Mouse (Mus musculus): ENCODE measurements around the gene Klf15.

The Klf15 gene

DNA sequence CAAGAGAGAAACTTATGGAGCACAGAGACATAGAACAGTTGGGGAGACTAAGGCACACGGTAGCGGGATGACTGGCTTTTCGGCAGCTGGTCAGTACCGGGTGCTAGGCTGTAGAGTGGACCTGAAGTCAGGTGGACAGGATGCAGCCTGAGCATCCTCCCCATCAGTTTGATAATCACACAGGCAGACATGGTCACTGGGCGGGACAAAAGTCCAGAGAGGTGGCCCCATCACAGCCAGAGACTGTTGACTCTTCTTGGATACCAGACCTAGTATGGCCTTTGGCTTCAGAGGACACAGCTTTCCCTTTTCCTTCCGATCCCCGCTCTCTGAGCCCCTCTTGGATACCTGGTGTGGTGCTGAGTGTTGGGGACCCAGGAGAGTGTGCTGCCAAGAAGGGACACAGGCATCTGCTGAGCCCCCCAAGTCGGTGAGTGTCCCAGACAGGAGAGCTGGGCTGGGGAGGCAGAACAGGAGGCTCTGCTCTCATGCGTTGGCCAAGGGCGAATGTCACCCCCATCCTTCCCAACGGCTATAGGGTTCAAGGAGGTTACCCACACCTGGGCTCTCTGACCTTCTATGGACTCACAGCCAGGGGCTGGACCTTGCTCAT is 2.8 kb downstream of the Klf15 start:
- DNase-seq, result no peak

DNA sequence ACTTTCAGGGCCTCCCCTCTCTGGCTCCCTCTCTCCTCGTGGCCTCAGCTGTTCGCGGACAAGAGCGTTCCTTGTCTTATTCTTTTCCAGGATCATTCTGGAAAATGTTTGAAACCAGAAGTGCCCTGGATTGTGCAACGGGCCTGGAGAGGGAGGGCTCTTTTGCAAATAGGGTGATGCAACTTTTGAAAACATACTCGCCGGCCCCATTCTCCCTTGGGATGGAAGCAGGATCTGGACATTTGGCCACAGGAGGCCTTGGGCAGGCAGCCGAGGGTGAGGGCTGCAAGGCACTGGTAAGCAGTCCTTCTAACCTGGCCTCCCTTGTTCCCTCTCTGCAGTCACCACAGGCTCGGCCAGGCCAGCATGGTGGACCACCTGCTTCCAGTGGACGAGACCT is 3.7 kb downstream of the Klf15 start:
- DNase-seq, result no peak

DNA sequence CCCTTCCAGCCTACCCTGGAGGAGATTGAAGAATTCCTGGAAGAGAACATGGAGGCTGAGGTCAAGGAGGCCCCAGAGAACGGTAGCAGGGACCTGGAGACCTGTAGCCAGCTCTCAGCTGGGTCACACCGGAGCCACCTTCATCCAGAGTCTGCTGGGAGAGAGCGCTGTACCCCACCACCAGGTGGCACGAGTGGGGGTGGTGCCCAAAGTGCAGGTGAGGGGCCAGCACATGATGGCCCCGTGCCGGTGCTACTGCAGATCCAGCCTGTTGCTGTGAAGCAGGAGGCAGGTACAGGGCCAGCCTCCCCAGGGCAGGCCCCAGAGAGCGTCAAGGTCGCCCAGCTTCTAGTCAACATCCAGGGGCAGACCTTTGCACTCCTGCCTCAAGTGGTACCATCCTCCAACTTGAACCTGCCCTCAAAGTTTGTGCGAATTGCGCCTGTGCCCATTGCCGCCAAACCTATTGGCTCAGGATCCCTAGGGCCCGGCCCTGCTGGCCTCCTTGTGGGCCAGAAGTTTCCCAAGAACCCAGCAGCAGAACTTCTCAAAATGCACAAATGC is 4.6 kb downstream of the Klf15 start:
- DNase-seq, result no peak

DNA sequence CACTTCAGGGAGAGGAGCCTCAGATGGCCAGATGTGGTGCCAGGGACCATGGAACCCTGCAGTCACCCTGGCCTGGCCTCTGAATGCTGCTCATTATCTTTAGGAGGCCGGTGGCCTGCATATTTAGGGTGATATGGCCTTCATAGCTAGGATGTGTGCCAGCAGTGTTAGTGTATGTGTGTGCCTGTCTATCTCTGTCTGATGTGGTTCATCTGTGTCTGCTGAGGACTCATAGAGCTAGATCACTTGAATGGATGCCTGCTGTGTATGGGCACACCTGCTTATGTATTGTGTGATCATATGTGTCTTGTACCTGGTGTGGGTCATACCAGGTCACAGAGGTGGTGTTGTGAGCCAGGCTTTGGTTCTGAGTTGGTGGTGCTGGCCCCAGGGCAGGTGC is 5.8 kb downstream of the Klf15 start:
- DNase-seq, result no peak

DNA sequence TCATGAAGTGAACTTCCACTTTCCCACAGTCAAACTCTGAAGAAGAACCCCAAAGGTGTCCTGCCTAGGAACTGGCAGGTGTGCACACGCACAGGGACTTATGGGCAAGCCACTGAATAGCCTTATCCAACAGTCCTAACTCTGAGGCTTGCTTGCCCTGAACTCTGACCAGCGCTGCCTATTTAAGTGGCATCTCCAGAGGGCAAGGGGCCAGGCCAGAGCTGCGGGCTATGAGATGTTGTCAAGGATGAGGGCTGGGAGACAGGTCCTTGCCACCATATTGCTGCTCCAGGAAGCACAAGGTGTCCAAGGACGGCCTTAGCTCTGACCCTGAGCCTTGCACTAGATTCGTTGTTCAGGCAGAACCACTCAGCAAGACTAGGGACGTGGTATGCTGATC is 6.7 kb downstream of the Klf15 start:
- no peak for DNase-seq

DNA sequence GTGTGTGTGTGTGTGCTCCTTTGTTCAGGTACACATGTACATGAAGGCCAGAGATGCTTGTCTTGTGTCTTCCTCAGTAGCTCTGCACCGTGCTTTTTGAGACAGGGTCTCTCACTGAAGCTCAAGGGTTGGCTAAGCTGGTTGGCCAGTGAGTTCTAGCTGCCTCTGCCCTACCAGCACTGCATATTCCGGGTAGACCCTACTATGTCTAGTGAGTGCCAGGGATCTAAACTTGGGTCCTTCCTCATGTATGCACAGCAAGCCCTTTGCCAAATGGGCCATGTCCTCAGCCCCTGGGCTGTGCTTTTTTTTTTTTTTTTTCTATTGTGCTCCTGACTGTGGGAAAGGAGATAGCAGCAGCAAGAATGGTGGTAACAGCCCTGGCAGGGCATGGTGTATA is 7.9 kb downstream of the Klf15 start:
- no peak for DNase-seq

DNA sequence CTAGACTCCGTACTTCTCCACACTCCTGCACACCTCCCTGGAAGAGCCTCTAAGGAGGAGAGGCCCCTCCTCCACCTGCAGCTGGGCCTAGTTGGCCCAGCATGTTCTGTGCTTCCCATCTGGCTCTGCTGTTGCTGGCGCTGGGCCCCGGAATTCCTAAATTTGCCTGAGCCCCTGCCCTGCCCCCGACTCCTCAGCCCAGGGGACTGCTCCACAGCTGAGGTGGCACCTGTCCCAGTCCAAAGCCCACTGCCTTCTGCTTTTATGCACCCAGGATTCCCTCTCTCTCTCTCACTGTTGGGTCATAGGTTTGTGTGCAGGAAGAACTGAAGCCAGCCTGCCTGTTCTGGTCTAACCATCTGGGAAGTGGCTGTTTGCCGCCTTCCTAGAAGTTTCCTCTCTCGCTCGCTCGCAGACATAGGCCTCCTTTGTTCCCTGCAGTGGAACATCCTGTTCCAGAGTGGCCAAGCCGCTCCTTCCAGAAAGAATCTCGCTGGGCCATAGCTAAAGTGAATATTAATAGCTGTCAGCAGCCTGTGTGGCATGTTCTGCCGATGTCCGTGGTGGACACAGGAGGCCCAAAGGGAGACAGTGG is 8.7 kb downstream of the Klf15 start:
- DNase-seq, result no peak

DNA sequence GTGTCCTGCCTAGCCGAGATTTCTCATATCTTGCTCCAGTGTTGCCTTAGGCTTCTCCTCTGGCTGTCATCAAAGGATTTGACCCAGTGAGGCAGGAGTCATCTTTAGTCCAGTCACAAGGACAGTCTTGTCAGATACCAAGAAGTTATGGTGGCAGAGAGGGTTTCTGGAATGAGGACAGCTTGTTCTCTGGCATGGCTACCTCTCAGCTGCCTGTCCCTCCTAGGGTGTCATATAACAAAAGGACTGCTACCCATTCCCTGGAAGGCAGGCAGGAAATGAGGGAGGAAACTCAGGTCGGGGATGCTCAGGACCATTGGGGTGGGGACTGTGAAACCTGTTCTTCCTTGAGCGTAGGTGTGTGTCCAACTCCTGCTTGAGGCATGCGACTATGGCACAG is 9.7 kb downstream of the Klf15 start:
- DNase-seq, result no peak

DNA sequence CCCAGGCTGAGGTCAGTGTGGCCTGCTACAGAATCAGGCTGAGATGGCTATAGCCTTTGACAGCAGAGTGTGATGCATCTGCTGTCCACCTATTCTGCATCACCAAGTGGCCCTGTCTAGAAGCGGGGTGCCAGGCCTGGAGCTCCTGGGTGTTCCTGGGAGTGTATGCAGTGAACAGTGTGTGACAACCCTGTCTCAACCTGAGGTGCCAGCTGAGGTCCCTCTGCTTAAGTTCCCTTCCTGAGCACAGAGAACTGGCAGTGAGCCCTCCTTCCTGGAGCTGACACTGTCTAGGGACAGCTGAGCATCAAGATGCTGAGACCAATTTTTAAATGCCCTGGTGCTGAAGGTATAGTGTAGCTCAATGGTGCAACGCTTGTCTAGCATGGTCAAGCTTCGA is 10.3 kb downstream of the Klf15 start:
- DNase-seq, result no peak

DNA sequence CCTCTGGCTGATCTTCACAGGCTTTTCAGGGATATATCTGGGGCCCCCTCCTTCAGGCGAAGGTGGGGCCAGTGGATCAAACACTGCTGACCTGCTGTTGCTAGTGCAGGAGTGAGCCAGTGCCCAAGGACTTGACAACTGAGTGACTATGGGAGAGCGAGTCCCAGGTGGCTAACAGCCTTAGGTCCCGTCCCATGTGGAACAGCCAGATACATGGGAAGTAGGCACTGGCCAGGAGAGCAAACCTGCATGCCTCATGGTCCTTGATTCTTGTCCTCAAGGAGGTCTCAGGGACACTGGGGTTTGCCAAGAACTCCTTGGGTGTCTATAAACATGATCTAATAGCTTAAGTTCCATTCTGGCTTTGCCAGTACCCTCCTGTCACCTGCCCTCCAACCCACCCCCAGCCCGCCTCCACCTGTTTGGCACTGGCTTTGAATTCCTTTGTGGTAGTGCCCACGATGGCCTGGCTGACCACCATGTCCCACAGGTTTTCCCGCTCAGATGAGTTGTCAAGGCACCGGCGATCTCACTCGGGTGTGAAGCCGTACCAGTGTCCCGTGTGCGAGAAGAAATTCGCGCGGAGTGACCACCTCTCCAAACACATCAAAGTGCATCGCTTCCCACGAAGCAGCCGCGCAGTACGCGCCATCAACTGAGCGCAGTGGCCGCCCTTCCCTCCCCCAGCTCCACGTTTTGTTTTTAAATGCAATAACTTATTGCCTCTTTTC is 11.4 kb downstream of the Klf15 start:
- DNase-seq, result no peak

DNA sequence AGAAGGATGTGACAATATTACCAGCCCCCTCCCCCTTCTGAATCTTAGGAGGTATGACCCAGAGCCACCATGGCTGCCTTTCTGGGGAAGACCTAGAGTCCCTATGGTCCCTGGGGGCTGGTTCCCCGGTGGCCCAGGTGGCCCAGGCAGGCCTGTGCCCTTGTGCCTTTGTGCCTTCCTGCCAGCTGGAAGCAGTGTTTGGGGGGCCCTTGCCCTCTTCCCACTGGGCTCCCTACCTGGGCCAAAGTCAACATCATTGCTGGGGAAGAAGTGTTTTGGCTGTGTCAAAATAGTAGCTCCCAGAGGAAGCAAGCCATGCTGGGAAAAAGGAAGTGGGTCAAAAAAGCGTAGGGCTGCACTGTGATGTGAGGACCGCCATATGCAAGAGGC is 12.0 kb downstream of the Klf15 start:
- DNase-seq, result no peak

DNA sequence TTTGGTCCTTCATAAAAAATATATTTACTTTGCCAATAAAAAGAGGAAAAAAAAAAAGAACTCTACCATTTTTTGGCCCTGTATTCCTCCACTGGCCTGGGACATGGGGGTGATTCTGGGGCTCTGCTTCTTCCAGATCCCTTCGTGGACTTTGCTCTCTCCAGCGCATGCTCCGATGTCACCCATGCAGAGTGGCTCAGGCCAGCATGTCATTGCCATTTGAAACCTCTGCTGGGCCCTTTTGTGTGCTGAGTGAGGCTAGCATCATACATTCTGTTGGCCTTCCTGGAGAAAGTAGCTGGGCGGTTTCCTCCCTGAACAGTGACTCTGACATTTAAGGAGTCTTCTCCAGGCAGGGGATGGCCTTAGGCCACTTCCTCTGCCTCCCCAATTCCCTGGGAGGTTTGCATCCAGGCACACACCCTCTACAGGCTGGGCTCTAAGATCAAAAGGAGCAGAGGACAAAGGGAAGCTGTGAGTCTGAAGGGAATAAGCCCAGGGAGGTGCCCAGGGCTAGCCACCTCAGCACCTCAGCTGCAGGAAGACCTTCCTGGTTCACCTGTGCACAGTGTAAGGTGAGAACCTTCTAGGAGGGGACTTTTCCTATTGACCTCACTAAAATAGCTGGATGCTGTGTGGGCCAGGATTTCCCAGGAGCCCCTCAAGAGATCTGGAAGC is 12.9 kb downstream of the Klf15 start:
- DNase-seq, result no peak

DNA sequence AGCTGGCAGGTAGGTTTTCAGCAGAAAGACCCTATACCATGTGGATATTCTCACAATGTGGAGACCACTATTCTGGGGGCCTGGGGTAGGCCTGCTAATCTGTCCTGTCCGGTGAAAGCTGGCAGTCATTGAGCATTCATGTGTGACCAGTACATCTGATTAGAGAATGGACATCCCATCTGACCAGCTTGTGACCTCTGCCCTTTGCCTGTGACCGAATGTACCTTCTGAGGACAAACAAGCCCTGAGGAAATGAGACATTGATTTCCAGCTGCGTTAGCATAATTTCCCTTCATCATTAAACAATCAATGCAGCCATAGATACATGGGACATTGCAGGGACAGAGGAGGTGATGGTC is 13.5 kb downstream of the Klf15 start:
- no peak for DNase-seq

DNA sequence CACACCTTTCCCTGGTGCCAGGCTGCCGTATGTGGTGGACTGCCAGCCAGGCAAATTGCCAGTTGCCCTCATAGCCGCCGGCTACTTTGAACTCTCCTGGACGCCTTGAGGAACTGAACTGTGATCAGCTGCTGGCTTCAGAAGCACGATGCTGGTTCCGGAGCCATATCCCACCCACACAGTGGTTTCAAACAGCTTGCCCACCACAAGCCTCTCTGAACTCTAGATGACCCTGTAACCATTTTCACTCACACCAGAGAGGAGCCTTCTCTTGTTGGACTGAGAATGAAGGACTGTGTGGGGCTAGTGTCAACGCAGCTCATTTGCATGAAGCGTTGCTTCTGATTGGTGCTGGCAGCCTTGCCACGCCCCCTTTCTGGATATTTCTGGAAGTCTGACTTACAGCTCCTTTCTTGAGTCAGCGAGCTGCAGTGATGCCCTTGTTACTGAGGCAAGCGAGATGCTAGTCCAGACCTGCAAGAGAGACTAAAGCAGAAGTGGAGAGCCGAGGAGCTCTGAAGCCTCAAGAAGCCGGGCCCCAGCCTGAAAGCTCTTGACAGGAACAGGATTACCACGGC is 14.7 kb downstream of the Klf15 start:
- DNase-seq, result peak; percentile 50

DNA sequence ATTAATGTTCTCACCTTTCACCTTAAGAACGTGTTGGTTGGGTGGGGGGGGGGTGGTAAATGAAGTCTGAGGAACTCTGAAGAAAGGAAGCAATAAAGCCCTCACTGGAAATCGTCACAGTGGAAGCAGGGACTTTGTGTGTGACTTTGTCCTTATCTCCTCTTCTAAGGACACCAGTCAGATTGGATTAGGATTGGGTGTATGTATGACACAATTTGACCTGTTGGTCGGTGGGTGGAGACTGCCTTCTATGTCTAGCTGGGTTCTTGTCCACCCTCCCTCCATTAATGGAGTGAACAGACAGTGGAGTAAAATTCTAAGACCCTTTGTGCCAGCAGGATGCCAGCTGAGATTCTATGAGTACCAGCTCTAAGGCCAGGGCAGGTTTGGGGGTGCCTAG is 21.9 kb downstream of the Klf15 start:
- no peak for DNase-seq

DNA sequence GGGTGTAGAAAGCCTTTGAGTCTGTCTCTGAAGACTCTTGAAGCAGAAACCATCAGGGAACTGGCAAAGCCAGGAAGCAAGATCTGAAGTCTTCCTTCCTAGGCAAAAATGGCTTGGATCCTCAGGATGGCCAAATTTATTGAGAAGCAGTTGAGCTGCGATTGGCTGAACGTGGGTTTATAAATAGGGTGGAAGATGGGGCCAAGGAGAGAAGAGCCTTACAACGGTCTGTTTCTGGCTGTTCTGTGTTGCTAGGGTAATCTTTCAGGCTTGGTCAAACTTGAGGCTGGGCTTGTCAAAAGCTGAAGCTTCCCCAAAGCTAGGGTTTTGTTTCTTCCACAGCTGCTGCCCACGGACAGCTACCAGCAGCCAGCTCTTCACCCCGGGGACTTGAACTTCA is 22.5 kb downstream of the Klf15 start:
- no peak for DNase-seq

DNA sequence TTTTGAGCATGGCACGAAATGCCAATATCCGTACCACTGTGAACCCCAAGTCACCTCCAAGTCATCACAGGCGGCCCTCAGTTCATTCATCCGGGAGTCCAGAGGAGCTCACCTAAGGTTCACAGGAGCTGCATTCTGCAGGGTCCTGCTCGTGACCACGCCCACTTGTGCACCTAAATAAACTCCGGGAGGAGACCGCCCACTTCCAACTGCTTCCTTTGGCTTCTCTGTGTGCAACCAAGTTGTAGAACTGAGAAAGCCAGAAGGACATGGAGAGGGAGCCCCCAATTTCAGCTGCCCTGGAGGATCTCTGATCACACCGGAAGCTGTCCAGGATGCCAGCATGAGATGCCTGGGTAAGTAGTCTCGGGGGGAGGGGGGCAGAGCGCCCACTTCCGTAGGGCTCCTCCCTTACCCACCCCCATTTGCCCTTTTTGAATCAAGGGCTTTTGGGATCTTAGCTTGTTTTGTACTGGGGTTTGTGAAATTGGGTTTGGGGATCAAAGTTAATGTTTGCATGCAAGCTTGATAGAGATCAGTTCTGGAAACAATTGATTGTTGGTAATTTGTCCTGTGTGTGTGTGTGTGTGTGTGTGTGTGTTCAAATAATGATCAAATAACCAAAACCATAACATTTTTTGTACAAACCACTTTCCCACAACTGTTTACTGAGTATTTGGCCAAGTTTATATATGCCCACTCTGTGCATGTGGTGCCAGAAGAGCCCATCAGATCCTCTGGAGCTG is 24.0 kb downstream of the Klf15 start, which contains the start of gene Aldh1l1:
Gene Aldh1l1, plus strand, starts transcription at position 252 of the 746 bp plus-strand sequence.
- no peak for DNase-seq

DNA sequence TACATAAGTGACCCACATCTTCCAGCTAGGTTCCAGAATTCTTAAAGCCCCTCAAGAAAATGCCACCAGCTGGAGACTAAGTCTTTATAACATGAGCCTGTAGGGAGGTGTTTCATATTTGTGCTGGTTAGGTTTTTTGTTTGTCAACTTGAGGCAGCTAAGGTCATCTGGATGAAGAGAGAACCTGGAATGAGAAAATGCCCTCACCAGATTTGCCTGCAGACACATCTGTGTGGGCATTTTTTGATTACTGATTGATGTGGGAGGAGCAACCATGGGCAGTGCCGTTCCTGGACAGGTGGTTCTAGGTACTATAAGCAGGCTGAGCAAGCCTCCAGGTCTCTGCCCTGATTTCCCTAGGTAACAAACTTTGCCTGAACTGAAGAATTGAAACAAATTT is 25.2 kb downstream of the Klf15 start:
- no peak for DNase-seq

DNA sequence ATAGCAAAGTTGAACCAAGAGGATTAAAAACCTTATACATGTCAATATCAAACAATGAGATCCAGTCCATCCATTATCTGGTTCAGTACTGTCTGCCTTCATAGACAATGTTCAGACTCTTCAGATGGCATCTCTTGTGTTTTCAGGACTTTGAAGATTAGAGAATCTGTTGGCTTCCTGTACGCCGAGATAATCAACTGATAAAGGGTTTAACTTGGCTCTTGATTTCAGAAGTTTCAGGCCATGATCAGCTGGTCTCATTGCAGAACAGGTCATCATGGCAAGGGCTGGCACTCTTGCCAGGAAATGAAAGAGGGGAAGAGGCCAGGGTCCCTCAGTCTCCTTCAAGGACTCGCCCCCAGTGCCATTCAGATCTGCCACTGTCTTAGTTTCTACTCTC is 27.2 kb downstream of the Klf15 start:
- DNase-seq, result no peak

DNA sequence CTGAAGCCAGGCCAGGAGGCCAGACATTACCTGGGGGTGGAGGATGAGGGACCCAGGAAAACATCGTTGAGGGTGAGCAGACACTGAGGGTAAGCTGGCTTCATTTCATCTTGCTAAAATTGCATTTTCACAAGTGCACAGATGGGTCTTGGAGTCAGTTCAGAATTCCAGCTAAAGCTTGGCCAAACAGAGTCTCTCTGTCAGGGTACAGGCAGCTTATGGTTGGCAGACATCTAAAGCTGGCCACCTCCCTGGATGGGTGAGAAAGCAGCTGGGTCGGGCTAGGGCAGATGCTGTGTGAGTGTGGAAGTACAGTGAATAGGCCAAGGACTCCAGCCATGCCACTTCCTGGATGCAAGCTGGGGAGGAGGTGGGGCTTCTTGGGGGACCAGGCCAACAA is 28.6 kb downstream of the Klf15 start:
- no peak for DNase-seq

DNA sequence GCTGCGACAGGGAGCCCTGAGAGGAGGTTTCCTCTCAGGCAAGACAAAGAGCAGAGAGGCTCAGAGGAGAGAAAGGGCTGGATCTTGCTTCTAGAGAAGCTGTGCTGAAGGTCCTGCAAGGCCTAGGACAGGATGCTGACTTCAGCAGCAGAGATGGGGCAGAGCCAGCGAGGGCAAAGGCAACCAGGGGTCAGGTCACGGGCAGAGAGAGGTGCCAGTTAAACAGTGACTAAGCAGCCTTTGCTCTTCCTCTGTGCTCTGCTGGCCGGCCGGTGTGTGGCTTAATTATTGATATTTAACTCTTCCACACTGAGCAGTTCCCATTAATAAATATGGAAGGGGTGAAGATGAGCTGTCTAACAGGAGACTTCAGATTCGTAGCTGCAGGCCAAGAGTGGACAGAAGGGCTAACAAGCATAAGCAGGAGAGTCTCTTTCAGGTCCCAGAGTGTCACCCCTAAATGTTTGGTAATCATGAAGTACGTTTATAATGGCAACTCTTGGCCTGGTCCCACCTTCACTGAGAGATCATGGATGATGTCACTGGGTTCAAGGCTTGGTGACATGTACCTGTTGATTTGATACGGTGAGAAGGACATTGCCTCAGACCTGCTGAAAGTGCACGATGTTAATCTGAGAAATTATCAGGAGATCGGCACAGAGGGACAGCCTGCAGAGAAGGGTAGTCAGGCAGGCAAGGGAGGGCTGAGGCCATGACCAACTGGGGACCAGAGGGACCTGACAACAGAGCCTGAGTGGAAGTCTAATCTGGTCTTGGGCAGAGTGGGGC is 29.8 kb downstream of the Klf15 start:
- no peak for DNase-seq

DNA sequence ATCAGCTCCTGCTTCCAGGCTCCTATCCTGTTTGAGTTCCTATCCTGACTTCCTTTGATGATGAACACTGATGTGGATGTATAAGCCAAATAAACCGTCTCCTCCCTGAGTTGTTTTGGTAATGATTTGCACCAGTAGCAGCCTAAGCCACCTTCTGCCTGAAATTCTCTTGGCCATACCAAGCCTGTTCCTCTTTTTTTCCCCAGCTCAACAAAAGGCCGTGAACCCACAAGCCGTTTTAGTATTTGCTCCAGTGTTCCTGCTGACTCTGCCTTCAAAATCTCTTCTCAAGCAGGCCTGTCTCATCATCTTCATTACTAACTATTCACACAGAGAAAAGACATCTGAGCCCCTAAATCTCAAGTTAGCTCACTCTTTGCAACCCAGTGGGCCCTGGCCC is 31.8 kb downstream of the Klf15 start:
- DNase-seq, result no peak
